Mouse (Mus musculus) cerebellum, adult 9-10 months (tissue): ENCODE measurements at regions not wholly inside any gene's neighbourhood (a gene's known extent, or its start where the extent isn't known, plus 50 kb on each side); places are given as distances from the start of the nearest gene placed in this dataset.

Source experiments
- DNase-seq: peaks from one replicate; pipeline ENCODE4 v3.0.0; 2022

- no peak for DNase-seq
Observed at GRCm38 (mm10) chr10:96874646-96875045, 257.8 kb downstream of the Btg1 start.

GRCm38 (mm10) chr10:96875676-96876075 is 258.9 kb downstream of the Btg1 start:
- no peak for DNase-seq

- no peak for DNase-seq
Observed at GRCm38 (mm10) chr10:96879425-96879824, 262.6 kb downstream of the Btg1 start.

- no peak for DNase-seq
Observed at GRCm38 (mm10) chr10:96880771-96881170, 264.0 kb downstream of the Btg1 start.

GRCm38 (mm10) chr10:96881212-96881611 is 264.4 kb downstream of the Btg1 start:
- no peak for DNase-seq

GRCm38 (mm10) chr10:96881660-96882059 is 264.9 kb downstream of the Btg1 start:
- DNase-seq = no peak

- DNase-seq = no peak
Observed at GRCm38 (mm10) chr10:96901150-96901549, 284.3 kb downstream of the Btg1 start.

GRCm38 (mm10) chr10:96905098-96905809 is 288.4 kb downstream of the Btg1 start:
- DNase-seq = no peak

- DNase-seq = no peak
Observed at GRCm38 (mm10) chr10:96909661-96910315, 293.0 kb downstream of the Btg1 start.

GRCm38 (mm10) chr10:96921181-96921580 is 304.4 kb downstream of the Btg1 start:
- no peak for DNase-seq

GRCm38 (mm10) chr10:96924266-96924672 is 307.5 kb downstream of the Btg1 start:
- no peak for DNase-seq

GRCm38 (mm10) chr10:96924722-96925121 is 307.9 kb downstream of the Btg1 start:
- no peak for DNase-seq

- DNase-seq = no peak
Observed at GRCm38 (mm10) chr10:96925771-96926170, 309.0 kb downstream of the Btg1 start.

- peak; percentile 79 for DNase-seq
Observed at GRCm38 (mm10) chr10:96934661-96935060, 317.9 kb downstream of the Btg1 start.

- DNase-seq = no peak
Observed at GRCm38 (mm10) chr10:96940887-96941518, 324.2 kb downstream of the Btg1 start.

- DNase-seq = no peak
Observed at GRCm38 (mm10) chr10:96944229-96944628, 327.4 kb downstream of the Btg1 start.

GRCm38 (mm10) chr10:96947971-96948370 is 331.2 kb downstream of the Btg1 start:
- DNase-seq = no peak

- DNase-seq = no peak
Observed at GRCm38 (mm10) chr10:96948871-96949270, 332.1 kb downstream of the Btg1 start.

- no peak for DNase-seq
Observed at GRCm38 (mm10) chr10:96955036-96955775, 338.4 kb downstream of the Btg1 start.

- DNase-seq = peak; percentile 57
Observed at GRCm38 (mm10) chr10:96955776-96956448, 339.1 kb downstream of the Btg1 start.

- no peak for DNase-seq
Observed at GRCm38 (mm10) chr10:96956449-96956834, 339.6 kb downstream of the Btg1 start.

GRCm38 (mm10) chr10:96957019-96957418 is 340.2 kb downstream of the Btg1 start:
- DNase-seq = no peak

- DNase-seq = no peak
Observed at GRCm38 (mm10) chr10:96969825-96970224, 353.0 kb downstream of the Btg1 start.
